Mouse (Mus musculus): ENCODE measurements around the gene Igflr1. TPM values are rescaled to one million over a fixed set of nuclear protein-coding genes. Genes with fewer than 3 reads are reported as not detected.

The Igflr1 gene
- 1 to 10 TPM; 2.6 to 4.7 TPM for total RNA-seq (2021)
- long read RNA-seq, experiment 1 = 0 reads
- long read RNA-seq, experiment 2 = 0 reads

- no peak for DNase-seq
These were observed at the start of gene Igflr1 for GRCm38 (mm10) chr7:30564970-30565571. Igflr1 (plus strand) TSS chr7:30565427.

DNA sequence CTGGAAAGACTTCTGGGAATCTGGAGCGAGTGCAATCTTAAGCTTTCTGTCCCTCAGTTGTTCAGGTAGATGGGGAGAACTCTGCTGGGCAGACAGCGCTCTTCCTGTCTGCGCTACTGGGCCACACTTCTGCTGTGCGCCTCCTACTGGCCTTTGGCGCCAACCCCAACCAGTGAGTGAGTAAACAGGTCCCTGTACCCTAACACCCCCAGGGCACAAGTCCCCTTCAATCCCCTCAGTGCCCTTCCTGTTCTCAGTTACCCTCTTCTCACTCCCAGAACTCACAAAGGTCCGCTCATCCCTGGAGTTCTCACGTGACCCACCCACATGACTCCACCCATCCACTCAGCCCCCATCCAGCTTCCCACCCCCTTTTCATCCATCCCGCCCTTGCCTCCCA is 46.9 kb upstream of the Igflr1 start:
- no peak for DNase-seq

- DNase-seq = no peak
These were observed 44.8 kb upstream of the Igflr1 start for GRCm38 (mm10) chr7:30520396-30520795.

- no peak for DNase-seq
These were observed 44.4 kb upstream of the Igflr1 start for GRCm38 (mm10) chr7:30520856-30521255.

DNA sequence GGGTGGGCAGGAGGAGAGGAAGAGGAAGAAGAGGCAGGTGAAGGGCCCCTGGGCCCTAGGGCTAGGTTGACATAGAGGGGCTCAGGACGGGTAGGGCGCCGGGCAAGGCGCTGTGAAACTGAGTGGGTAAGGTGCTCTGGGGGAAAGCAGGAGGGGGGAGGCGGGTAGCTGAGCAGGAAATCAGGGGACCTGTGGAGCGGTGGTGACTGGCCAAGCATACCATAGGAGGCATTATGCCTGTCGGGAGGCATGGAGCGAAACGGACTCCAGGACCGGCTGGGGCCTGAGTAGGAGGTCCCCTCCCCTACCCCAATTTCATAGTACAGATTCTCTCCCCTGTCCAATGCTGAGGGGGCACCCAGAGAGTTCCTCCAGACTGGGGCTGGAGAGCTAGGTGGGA is 42.4 kb upstream of the Igflr1 start:
- no peak for DNase-seq

GRCm38 (mm10) chr7:30524487-30524886 is 40.7 kb upstream of the Igflr1 start:
- DNase-seq = no peak

GRCm38 (mm10) chr7:30525954-30526353 is 39.3 kb upstream of the Igflr1 start:
- DNase-seq = no peak

DNA sequence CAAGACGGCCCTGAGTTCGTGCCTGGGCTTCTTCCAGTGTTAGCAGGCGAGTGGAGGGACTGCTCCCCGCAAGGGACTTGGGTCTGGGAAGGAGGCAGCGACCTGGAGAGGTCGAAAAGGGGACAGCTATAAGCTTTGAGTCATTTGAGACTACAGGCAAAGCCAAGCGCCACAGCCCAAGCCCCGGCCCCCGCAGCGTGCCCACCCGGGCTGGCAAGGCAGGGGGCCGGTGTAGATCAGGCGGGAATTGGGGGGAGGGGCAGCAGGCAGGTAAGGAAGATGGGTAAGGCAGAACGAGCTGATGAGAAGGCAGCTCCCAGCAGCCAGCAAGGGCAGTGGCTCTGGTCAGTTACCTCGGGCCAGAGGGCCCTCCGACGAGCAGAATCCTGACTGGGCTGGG is 38.8 kb upstream of the Igflr1 start:
- DNase-seq = no peak

DNA sequence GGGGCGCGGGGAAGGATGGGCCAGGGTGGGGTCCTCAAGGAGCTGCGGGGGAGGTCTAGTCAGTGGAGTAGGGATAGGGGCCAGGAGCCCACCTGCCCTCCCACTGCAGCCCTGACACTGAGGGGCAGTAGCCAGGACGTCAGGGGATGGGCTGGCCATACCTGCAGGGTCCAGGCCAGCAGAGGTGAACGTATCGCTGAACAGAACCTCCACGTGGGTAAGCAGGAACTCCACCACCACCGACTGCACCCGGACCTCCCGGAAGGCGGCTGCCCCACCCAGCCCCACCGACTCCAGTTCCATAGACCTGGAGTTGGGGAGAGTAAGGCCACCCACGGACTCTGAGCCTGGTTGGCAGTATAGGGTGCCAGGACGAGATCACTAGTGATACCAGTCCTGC is 38.2 kb upstream of the Igflr1 start:
- no peak for DNase-seq

DNA sequence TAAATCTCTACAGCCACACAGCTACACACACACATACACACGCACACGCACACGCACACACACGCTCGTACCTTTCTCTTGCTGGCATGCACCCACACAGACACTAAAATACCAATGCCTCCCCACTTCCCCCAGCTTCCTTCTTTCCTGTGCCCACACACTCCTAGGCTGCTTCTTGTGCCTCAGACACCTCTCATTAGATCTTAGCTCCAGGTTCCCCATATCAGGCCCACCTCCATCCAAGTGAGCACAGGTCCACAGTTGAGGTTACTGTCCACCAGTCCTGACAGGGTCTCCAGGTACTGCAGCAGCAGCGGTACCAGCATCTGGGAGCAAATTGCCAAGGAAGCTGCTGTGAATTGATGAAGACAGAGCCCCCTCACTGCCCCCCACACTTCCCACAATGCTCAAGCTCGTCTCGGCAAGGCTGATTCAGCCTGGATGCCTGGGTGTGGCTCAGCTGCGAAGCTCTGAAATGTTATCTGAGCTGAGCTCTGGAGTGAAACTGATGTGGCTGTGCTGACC is 33.9 kb upstream of the Igflr1 start:
- no peak for DNase-seq

DNA sequence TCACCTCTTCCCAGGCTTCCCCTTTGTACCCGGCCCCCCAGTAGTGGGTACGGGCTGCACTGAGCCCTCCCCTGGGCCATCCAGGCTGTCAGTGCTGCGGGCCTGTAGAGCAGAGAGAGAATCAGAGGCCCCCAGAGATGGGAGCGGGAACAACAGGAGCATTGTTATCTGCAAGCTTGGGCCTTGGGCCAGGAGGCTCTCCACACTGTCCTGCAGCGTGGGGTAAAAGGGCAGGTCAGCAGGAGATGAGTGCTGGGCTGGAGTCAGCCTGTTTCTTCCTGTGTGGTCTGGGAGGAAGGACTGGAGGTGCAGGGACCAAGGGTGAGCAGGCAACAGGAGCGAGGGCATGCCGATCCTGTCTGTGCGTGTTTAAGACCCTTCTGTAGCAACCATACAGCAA is 32.3 kb upstream of the Igflr1 start:
- peak; percentile 52 for DNase-seq

GRCm38 (mm10) chr7:30533941-30534632 is 31.1 kb upstream of the Igflr1 start:
- DNase-seq = no peak

DNA sequence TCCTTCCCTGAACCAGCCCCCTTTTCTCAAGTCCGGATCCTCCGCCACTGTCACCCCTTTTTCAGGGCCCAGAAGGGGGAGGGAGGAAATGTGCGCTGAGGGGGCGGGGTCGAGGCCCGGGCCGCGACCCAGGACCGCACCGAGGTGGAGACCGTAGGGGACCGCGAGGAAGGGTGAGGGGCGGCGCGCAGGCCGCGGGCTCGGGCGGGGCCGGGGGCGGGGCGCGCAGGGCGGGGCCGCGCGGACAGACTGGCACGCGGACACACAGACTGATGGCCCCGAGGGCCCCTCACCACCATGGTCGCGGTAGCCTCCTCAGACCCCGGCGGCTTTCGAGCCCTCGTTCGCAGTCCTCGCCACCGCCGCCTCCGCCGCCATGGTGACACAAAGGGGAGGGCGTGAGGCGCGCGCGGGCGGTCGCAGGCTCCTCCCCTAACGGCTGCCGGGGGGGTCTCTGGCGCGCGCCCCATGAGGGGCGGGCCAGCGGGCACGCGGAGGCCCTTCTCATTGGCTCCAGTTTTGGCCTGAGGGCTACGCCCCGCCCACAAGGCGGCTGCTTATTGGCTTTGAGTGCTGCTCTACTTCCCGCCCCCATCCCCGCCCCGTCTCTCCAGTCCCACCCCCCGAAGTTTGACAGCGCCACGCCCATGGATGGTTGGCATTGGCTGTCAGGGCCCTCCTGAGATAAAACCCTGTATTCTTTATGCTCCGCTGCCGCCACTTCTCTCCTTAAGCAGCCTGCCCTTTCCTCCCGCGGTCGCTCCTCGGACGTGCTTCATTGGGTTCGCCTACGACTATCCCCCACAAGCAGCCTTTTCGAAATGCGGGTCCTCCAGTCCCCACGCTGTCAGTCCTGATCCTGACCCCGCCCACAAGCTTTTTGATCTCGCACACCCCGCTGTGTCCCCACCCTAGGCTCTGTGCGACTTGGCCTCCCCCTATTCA is 30.3 kb upstream of the Igflr1 start, which contains the start of gene Arhgap33:
Gene Arhgap33, minus strand, starts transcription at position 428 of the 945 bp plus-strand sequence.
- peak; percentile 97 for DNase-seq

DNA sequence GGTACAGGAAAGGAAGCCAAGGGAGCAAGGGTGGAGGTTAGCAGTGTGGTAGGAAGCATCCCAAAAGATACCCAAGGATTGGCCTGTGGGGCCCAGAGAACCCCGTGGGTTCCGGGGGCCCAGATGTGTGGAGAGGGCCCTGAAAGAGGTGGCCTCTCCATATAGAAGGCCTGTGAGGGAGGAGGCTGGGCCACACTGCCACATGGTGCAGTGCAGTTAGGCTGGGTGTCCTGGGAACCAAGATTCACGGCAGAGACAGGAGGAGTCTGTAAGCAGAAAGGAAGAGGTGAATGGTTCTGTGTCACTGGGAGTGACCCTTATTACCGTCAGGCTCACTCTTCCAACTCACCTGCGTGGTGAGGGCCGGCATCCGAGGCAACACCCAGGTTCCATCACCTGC is 24.7 kb upstream of the Igflr1 start:
- no peak for DNase-seq

GRCm38 (mm10) chr7:30544327-30544726 is 20.9 kb upstream of the Igflr1 start:
- no peak for DNase-seq

GRCm38 (mm10) chr7:30549880-30550279 is 15.3 kb upstream of the Igflr1 start:
- DNase-seq = no peak

DNA sequence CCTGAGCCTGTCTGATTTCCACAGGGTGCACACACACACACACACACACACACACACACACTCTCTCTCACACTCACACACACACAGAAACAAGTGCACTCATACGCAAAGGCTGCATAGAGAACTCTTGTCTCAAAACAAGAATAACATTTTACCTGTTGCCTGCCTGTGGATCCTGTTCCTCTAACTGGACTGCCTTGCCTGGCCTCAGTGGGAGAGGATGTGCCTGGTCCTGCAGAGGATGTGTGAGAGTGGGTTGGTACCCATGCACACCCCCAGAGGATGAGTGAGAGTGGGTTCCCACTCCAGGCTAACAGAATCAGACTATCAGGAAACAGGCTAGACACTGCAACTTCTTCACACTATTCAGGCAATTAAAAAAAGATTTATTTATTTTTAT is 14.6 kb upstream of the Igflr1 start:
- no peak for DNase-seq

DNA sequence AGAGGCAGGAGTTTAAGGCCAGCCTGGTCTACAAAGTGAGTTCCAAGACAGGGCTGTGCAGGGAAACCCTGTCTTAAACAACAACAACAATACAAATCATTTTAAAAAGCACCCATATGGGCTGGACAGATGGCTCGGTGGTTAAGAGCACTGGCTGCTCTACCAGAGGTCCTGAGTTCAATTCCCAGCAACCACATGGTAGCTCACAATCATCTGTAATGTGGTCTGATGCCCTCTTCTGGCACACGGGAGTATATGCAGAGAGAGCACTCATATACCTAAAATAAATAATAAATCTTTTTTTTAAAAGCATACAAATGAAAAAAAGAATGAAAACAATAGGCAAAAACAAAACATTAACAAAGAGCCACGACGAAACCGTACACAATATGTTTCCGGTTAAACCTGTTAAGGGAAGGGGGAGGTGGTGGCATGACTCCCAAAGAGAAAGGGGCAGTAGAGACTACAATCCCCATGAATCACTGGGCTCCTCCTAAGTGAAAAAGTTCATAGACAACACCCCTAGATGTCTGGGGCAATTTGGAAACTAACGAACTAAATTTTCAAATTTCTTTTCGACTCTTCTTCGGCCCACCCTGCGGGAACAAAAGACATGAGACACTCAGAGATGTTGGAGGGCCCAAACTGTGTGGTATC is 13.7 kb upstream of the Igflr1 start:
- no peak for DNase-seq

- peak; percentile 97 for DNase-seq
These were observed 12.9 kb upstream of the Igflr1 start, which contains the start of the genes Hspb6 and Proser3 for GRCm38 (mm10) chr7:30552102-30553020. Hspb6 (plus strand) TSS chr7:30552178. Proser3 (minus strand) TSS chr7:30552299.

DNA sequence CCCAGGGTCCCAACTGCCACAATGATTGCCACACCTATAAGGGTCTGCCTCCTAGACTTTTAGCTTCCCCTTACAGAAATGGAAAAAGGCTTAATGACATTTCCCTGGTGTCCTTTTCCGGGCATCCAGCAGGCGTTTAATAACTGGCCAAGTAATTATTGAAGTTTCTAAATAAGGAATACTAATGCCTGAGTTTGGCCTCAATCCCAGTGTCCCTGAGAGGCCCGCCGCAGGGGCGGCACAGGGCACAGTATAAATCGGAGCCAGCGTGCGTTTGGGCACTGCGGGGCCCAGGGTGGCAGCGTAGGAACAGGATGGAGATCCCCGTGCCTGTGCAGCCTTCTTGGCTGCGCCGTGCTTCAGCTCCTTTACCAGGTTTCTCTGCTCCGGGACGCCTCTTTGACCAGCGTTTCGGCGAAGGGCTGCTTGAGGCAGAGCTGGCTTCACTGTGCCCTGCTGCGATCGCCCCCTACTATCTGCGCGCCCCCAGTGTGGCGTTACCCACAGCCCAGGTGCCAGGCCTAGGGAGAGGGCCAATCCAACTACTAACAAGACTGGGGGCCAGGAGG is 12.1 kb upstream of the Igflr1 start:
- DNase-seq = peak; percentile 84
